Mouse (Mus musculus) G1E (cell line): ENCODE measurements around the gene Tgfbr3. TPM values are rescaled to one million over a fixed set of nuclear protein-coding genes. Genes with fewer than 3 reads are reported as not detected.

Experiments
- ATAC-seq: 2 replicates; pipeline ENCODE4 v1.8.0; 2016; ENCODE audit warnings: mild to moderate bottlenecking; ENCODE audit not compliant: insufficient number of reproducible peaks, poor library complexity, low FRiP score, severe bottlenecking; ENCODE audit errors: extremely low read depth
- DNase-seq: peaks from one replicate; pipeline ENCODE4 v3.0.0; 2012; ENCODE audit warnings: low spot score
- H3K27me3 ChIP-seq: 2 replicates; pipeline ENCODE4 v1.6.1; 2012; ENCODE audit warnings: mild to moderate bottlenecking, low read length, inconsistent platforms; ENCODE audit not compliant: insufficient read depth
- H3K36me3 ChIP-seq: replicated peaks from 2 replicates; pipeline ENCODE3; 2012; ENCODE audit warnings: mild to moderate bottlenecking, inconsistent platforms
- H3K4me1 ChIP-seq: 2 replicates; pipeline ENCODE4 v1.6.1; 2012; ENCODE audit warnings: low read depth, low read length, inconsistent platforms, mixed read lengths; ENCODE audit not compliant: insufficient read depth
- H3K4me3 ChIP-seq: 2 replicates; pipeline ENCODE4 v1.5.1; 2012; ENCODE audit warnings: low read depth, mild to moderate bottlenecking, inconsistent platforms, low read length, moderate library complexity, mixed read lengths
- H3K9me3 ChIP-seq: replicated peaks from 2 replicates; pipeline ENCODE4 v1.6.1; 2012; ENCODE audit warnings: inconsistent platforms
- CTCF ChIP-seq: IDR thresholded peaks from 2 replicates; pipeline ENCODE4 v1.5.1; 2012; ENCODE audit warnings: low read depth, low read length, inconsistent platforms, mixed read lengths
- GATA1 ChIP-seq: IDR thresholded peaks from 2 replicates; pipeline ENCODE4 v1.6.1; 2012; ENCODE audit warnings: borderline replicate concordance, low read length, inconsistent platforms, mixed read lengths
- GATA2 ChIP-seq: IDR thresholded peaks from 2 replicates; pipeline ENCODE4 v1.6.1; 2012; ENCODE audit warnings: low read depth, low read length, inconsistent platforms, borderline replicate concordance
- POLR2AphosphoS5 ChIP-seq: IDR thresholded peaks from 2 replicates; pipeline ENCODE4 v1.6.1; 2012; ENCODE audit warnings: low read depth, low read length, inconsistent platforms; ENCODE audit not compliant: insufficient replicate concordance
- TAL1 ChIP-seq: conservative IDR thresholded peaks from 2 replicates; pipeline ENCODE4 v1.6.1; 2012; ENCODE audit warnings: low read depth, low read length, inconsistent platforms, mixed read lengths
- polyA plus RNA-seq: library from polyadenylated mRNA; stranded (reverse); fragments of >175 nt; gene quantifications from 2 replicates; pipeline ENCODE4 v1.2.3, GENCODE M21; 2012
- total RNA-seq, 2 experiments: library from RNA; stranded (forward) in 1 of 2; stranded (reverse) in 1 of 2; fragments of 200-1000 nt in 1 of 2; fragments of >200 nt in 1 of 2; fragmentation: Nextera tagmentation in 1 of 2; gene quantifications; 2 replicates each; pipeline ENCODE4 v1.2.3; 2014 to 2017

Tgfbr3 gene
- total and polyA plus RNA-seq, 3 experiments: 0.05 TPM; not detected in 2

GRCm38 (mm10) chr5:107193160-107193559 lies 96.3 kb downstream of the Tgfbr3 start:
- H3K4me1 ChIP-seq: no peaks in the 10 kb centered on the region
- no peaks in the 10 kb centered on the region for H3K9me3 ChIP-seq
- no peak for TF ChIP-seq GATA1
- no peak for TF ChIP-seq GATA2
- TF ChIP-seq POLR2AphosphoS5: no peak
- no peak for TF ChIP-seq CTCF
- no peak for TF ChIP-seq TAL1
- DNase-seq (no peak), ATAC-seq (no peak)
- H3K4me3 ChIP-seq: no peak overlapping the region
- H3K27me3 ChIP-seq: no peaks in the 10 kb centered on the region
- no peaks in the 10 kb centered on the region for H3K36me3 ChIP-seq

DNA sequence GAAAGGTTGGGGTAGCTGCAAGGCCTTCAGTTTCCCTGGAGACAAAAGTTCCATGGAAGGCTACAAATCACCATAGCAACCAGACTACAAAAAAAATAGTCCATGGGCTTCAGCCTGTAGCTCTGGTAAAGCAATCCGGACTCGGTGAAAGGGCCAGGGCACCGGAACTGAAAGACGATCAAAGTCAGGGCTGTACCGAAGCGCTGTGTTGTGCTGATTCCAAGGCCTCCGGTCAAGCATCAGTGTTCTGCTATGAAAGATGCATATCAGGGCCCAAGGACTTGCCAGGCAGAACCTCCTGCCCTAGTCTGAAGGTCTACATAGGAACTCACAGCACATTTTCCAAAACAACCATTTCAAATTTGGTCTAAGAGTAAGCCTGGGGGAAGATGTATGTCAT lies 97.1 kb downstream of the Tgfbr3 start:
- no peaks in the 10 kb centered on the region for H3K27me3 ChIP-seq
- no peaks in the 10 kb centered on the region for H3K36me3 ChIP-seq
- no peaks in the 10 kb centered on the region for H3K4me1 ChIP-seq
- TF ChIP-seq TAL1 (no peak), GATA1 (no peak), GATA2 (no peak), CTCF (no peak)
- DNase-seq (no peak), ATAC-seq (no peak)
- no peak overlapping the region for H3K4me3 ChIP-seq
- no peaks in the 10 kb centered on the region for H3K9me3 ChIP-seq

DNA sequence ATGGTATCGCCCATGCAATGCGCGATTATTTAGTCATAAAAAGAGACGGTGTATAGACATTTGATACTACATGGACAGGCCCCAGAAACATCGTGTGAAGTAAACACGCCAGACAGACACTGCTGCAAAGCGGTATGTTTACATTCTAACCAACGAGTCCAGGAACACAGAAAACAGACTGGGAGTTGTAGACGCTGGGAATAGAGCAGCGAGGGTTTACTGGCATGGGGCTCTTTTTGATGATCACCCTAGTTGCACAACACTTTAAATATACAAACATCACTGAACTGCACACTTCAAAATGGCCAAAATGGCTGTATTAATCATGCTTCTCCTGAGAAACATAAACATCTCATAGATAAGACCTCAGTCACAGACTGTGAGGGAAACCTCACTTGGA lies 100.9 kb downstream of the Tgfbr3 start:
- H3K4me3 ChIP-seq: no peak overlapping the region
- ATAC-seq: no peak
- no peaks in the 10 kb centered on the region for H3K9me3 ChIP-seq
- no peaks in the 10 kb centered on the region for H3K27me3 ChIP-seq
- no peak for TF ChIP-seq GATA1
- TF ChIP-seq CTCF: no peak
- TF ChIP-seq GATA2: no peak
- no peak for TF ChIP-seq POLR2AphosphoS5
- TF ChIP-seq TAL1: no peak
- no peaks in the 10 kb centered on the region for H3K36me3 ChIP-seq
- DNase-seq: no peak
- H3K4me1 ChIP-seq: no peaks in the 10 kb centered on the region

GRCm38 (mm10) chr5:107186206-107186605 lies 103.2 kb downstream of the Tgfbr3 start:
- H3K4me3 ChIP-seq: no peak overlapping the region
- no peak for TF ChIP-seq GATA1
- TF ChIP-seq POLR2AphosphoS5: no peak
- TF ChIP-seq CTCF: no peak
- no peak for TF ChIP-seq GATA2
- no peak for TF ChIP-seq TAL1
- H3K36me3 ChIP-seq: no peaks in the 10 kb centered on the region
- no peak for ATAC-seq
- H3K4me1 ChIP-seq: no peaks in the 10 kb centered on the region
- H3K27me3 ChIP-seq: no peaks in the 10 kb centered on the region
- no peaks in the 10 kb centered on the region for H3K9me3 ChIP-seq
- no peak for DNase-seq

DNA sequence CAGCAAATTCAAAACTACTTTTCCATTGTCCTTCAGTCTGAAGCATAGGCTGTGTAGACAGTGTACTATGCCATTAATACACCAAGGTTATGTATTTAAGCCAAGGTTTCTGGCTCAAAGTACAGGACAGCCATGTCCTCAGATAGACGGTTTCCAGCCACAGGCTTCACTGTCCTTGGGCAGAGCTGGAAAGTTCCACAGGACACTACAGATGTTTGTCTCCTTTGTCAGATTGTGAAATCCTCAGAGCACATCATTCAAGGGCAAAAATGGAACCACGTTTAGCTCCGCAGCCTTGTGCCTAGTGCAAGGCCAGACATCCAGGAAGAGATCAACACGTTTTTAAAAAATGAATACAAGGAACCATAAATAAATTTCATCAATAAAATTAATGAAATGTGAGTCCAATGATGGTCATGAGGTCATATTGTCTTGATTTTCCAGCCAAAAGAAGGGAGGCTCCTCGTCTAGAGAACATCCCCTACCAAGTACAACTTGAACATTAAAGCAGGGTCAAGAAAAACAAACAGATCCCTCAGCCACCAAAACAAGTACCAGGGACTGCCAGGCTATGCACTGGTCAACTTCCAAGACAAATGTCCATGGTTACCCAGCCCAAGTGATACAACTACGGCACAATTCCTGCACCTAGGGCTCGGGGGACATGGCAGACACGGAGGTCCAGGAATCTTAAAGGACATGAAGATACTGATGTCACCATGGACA lies 105.1 kb downstream of the Tgfbr3 start:
- Histone ChIP-seq H3K9me3 (no peaks in the 10 kb centered on the region), H3K4me1 (no peaks in the 10 kb centered on the region), H3K4me3 (no peak overlapping the region), H3K27me3 (no peaks in the 10 kb centered on the region), H3K36me3 (no peaks in the 10 kb centered on the region)
- no peak for TF ChIP-seq CTCF
- no peak for TF ChIP-seq TAL1
- TF ChIP-seq GATA2: no peak
- TF ChIP-seq POLR2AphosphoS5: no peak
- TF ChIP-seq GATA1: no peak
- ATAC-seq (no peak), DNase-seq (no peak)

DNA sequence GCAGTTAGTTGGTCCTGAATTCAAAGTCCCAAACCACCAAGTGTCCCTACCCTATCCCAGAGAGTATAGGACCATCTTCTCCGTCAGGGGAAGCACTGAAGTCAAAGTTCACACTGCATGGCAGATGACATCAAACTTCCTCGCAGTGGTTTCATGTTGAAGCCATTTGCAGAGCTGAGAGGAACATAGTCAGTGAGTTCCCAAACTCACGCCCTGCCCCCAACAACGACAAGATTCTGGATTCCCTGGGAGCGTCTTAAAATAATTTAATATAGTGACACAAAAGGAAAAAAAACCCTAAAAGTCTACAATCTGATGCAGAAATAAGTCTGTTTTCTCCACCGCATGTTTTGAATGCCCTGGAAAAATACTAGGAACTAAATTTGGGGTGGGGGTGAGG lies 105.9 kb downstream of the Tgfbr3 start:
- Histone ChIP-seq H3K4me3 (no peak overlapping the region), H3K27me3 (no peaks in the 10 kb centered on the region), H3K36me3 (no peaks in the 10 kb centered on the region), H3K4me1 (no peaks in the 10 kb centered on the region), H3K9me3 (no peaks in the 10 kb centered on the region)
- ATAC-seq (no peak), DNase-seq (no peak)
- TF ChIP-seq GATA2 (no peak), POLR2AphosphoS5 (no peak), GATA1 (no peak), CTCF (no peak), TAL1 (no peak)
